Mouse (Mus musculus) layer of hippocampus, adult 9-11 months (tissue): ENCODE results near the gene Eml1.

ENCODE experiments used
- DNase-seq: peaks from one replicate; pipeline ENCODE4 v3.0.0; 2022

The Eml1 gene

GRCm38 (mm10) chr12:108422858-108423631 is 52.3 kb downstream of the Eml1 start:
- DNase-seq, result peak; percentile 90

GRCm38 (mm10) chr12:108430964-108431363 is 60.2 kb downstream of the Eml1 start:
- no peak for DNase-seq

GRCm38 (mm10) chr12:108431714-108432113 is 61.0 kb downstream of the Eml1 start:
- no peak for DNase-seq

- DNase-seq, result no peak
These were observed 61.8 kb downstream of the Eml1 start for GRCm38 (mm10) chr12:108432578-108432977.

- DNase-seq, result no peak
These were observed 62.3 kb downstream of the Eml1 start for GRCm38 (mm10) chr12:108433030-108433429.

- no peak for DNase-seq
These were observed 62.7 kb downstream of the Eml1 start for GRCm38 (mm10) chr12:108433498-108433897.

- DNase-seq, result no peak
These were observed 64.8 kb downstream of the Eml1 start for GRCm38 (mm10) chr12:108435444-108436015.

GRCm38 (mm10) chr12:108436029-108436923 is 65.5 kb downstream of the Eml1 start:
- peak; percentile 57 for DNase-seq

GRCm38 (mm10) chr12:108437446-108437845 is 66.7 kb downstream of the Eml1 start:
- no peak for DNase-seq

- no peak for DNase-seq
These were observed 72.5 kb downstream of the Eml1 start for GRCm38 (mm10) chr12:108443271-108443670.

GRCm38 (mm10) chr12:108443708-108444107 is 73.0 kb downstream of the Eml1 start:
- no peak for DNase-seq

GRCm38 (mm10) chr12:108444166-108445115 is 73.7 kb downstream of the Eml1 start:
- DNase-seq, result peak; percentile 35

GRCm38 (mm10) chr12:108446721-108447120 is 76.0 kb downstream of the Eml1 start:
- no peak for DNase-seq

GRCm38 (mm10) chr12:108448396-108448795 is 77.6 kb downstream of the Eml1 start:
- DNase-seq, result no peak

GRCm38 (mm10) chr12:108449935-108450334 is 79.2 kb downstream of the Eml1 start:
- no peak for DNase-seq

GRCm38 (mm10) chr12:108450546-108450945 is 79.8 kb downstream of the Eml1 start:
- DNase-seq, result no peak

- no peak for DNase-seq
These were observed 81.6 kb downstream of the Eml1 start for GRCm38 (mm10) chr12:108452151-108452874.

- DNase-seq, result no peak
These were observed 82.8 kb downstream of the Eml1 start for GRCm38 (mm10) chr12:108453561-108454044.

GRCm38 (mm10) chr12:108455004-108455403 is 84.2 kb downstream of the Eml1 start:
- peak; percentile 53 for DNase-seq

- no peak for DNase-seq
These were observed 102.1 kb downstream of the Eml1 start for GRCm38 (mm10) chr12:108472898-108473297.

- DNase-seq, result no peak
These were observed 103.7 kb downstream of the Eml1 start for GRCm38 (mm10) chr12:108474440-108474839.
